Mouse (Mus musculus) liver (tissue): Measurements from ENCODE around the gene Arl8a.

ENCODE experiments used
- DNase-seq: peaks from one replicate; pipeline ENCODE4 v3.0.0-alpha.2; 2020; ENCODE audit warnings: mixed read lengths

The Arl8a gene

DNA sequence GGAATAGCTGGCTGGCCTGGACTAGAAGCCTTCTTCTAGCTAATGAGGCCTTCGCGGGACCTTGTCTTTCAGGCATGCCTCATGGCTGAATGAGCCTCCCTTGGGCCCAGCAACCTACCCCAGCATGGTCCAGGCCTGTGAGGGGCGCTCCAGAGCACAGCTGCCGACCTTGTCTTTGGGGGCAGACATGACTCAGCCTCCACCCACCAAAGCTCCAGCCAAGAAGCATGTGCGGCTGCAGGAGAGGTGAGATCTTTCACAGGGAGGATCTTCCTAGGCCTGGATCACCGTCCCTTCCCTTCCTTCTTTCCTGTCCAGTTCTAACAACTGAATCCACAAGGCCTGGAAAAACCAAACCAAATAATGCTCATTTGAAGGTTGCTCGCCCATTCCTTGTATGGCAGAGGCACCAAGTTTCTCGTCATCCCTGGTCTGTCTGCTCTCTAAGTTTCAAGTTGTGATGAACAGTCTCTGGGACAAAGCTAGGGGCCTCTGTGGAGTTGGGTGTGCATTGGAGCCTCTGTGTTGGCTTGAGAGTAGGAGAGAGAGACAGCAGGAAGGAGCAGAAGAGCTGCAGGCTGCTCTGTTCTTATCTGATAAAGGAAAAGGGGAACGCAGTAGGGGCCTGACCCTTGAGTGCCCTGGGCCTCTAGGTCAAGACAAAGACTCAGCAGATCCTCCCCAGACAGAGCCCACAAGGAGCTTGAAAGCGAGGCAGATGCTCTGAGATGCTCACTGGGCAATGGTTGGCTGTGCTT, 12.8 kb upstream of the Arl8a start:
- DNase-seq: peak; percentile 55

- no peak for DNase-seq
Measured at GRCm38 (mm10) chr1:135135111-135135787, 11.4 kb upstream of the Arl8a start.

- DNase-seq: peak; percentile 81
Measured at GRCm38 (mm10) chr1:135136500-135136899, 10.1 kb upstream of the Arl8a start.

GRCm38 (mm10) chr1:135139906-135140305, 6.7 kb upstream of the Arl8a start:
- DNase-seq: peak; percentile 43

- DNase-seq: no peak
Measured at GRCm38 (mm10) chr1:135142452-135142851, 4.2 kb upstream of the Arl8a start.

DNA sequence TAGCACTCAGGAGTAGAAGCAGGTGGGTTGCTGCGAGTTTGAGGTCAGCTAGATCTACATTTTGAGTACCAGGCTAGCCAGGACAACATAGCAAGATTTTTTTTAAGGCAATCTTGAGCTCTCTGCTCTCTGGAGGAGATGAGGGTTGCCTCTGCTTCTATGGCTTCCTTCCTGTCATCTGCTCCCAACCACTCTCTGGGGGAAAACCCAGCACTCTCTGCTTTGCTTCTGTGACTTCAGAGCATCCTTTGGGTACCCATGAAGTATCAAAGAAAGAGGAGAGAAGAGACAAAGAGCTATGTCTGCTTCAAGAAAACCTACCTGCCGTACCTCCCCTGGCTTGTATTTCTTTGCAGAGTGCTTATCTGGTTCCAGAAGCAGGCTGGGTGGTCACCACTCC, 2.7 kb upstream of the Arl8a start:
- no peak for DNase-seq

DNA sequence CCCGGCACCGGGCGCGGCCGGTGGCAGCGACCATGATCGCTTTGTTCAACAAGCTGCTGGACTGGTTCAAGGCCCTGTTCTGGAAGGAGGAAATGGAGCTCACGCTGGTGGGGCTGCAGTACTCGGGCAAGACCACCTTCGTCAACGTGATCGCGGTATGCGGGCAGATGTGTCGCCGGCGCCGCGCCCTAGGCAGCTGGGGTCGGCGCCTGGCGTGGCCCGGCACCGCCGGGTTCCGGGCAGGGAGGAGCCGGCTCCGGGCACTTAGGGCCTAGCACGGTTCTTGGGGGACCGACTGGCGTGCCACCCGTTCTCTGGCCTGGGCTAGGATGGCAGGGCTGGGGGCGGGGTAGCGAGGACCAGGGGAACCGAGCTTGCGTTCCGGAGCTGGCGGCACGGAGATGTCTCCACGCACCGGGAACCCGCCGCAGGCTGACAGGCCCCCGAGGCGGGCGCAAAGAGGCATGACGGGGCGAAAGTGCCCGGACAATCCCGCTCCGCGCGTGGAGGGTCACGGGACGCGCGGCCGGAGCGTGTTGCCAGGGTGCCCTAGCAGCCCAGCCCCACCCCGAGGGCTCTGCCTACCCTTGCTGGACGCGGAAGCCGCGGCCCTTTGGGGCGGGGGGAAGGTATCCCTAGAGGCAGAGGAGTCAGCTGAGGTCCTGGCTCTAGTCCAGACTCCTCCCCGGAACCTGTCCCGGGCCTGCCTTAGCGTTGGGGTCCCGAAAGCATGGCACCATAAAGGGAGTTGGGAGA, 500 bp downstream of the Arl8a start:
- DNase-seq: peak; percentile 76

DNA sequence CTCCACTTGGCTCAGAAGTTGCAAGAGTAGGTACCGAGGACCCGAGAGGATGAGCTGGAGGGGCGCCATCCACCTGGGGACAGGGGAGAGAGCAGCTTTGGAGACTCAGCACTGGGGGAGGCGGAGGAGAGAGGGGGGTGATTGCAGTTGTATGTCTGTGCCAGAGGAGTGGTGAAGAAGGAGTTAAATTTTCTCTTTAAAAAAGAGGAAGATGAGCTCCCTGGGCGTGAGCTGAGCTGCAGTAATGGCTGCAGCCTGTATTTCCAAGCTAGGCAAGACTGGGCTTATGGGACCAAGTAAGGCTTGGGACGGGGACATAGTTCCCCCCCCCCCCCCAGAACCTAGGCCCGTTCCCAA, 1.1 kb downstream of the Arl8a start:
- DNase-seq: no peak

GRCm38 (mm10) chr1:135148476-135148875, 1.9 kb downstream of the Arl8a start:
- no peak for DNase-seq

- DNase-seq: no peak
Measured at GRCm38 (mm10) chr1:135148996-135149395, 2.4 kb downstream of the Arl8a start.

- no peak for DNase-seq
Measured at GRCm38 (mm10) chr1:135154011-135154410, 7.4 kb downstream of the Arl8a start.

DNA sequence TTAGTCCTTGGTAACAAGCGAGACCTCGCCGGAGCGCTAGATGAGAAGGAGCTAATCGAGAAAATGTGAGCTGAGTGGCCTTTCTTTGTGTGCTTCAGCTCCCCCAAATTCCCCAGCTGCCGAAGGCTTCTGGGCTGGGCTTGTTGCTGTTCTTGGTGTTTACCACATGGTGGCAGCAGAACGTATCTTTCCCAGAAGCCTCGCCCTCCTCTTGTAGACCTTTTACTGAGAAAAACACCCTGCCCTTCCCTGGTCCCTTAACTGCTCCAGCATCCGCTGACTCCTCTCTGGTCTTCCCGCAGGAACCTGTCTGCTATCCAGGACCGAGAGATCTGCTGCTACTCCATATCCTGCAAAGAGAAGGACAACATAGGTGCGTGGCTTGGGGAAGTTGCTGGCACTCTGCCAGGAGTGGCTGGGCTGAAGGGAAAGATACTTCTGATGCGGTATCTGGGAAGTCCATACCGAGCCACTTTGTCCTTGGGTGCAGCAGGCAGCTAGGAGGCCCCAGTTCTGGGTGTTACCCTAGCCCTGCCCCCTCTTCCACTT, 7.9 kb downstream of the Arl8a start:
- peak; percentile 70 for DNase-seq

GRCm38 (mm10) chr1:135156300-135156699, 9.7 kb downstream of the Arl8a start:
- DNase-seq: no peak

DNA sequence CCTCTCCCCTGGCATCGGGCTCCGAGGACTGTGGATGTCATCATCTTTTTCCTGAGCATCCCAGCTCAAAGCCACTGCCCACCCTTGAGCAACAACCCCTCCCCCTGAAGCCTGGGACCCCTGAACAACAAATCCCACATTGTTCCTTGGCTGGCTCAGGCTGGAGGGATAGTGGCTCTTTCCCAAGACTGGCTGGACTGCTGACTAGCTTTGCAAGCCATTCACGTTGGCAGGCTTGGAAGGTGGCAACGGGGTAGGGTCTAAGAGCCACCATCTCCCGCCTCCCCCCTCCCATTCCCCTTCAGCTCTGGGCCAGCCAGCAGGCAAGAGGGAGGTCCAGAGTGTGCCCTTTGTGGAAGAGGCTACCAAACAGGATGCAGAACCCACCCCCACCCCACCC, 12.0 kb downstream of the Arl8a start:
- no peak for DNase-seq

DNA sequence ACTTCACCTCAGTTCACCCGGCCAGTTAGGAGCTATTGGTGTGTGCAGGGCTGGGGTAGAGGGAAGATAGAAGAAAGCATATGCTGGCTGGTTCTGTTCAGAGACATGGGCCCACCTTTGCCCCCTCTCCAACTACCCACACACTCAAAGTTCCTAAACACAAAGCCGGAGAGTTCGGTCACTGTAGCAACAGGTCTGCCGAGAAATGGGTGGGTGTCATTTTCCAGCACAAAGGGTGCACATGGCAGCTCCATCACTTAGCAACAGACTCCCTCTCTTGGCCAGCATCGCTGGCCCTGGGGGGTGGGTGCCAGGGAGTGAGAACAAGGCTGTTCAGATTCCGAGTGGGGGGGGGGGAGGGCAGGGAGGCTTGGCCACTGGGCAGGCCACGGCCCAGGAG, 12.4 kb downstream of the Arl8a start:
- no peak for DNase-seq

GRCm38 (mm10) chr1:135159556-135160123, 13.0 kb downstream of the Arl8a start:
- no peak for DNase-seq

DNA sequence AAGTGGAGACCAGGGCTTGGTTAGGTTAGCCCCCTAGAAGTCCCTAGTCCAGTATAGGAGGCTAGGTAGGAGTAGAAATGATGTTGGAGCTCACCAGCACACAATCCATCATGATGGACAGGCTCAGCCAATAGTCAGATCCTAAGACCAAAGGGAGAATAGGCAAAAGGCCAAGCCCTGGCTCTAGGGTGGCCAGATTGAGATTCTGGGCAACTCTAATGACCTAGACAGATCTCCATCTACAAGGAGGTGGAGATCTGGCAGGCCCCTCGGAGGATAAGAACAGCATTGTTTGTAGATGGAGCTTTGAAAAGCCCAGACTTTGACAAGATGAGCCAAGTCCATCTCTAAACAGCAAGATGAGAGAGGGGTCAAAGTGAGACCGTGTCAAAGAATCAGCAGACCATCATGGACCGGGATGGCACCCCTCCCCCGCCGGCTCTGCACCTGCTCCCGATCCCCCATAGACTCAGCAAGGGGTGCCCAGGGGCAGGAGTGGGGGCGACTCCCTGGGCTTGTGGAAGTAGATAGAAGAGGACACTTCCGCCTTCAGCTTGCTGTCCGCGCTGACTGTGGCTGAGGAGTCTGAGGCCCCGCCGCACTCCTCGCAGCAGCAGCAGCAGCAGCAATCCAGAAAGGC, 13.9 kb downstream of the Arl8a start:
- no peak for DNase-seq

DNA sequence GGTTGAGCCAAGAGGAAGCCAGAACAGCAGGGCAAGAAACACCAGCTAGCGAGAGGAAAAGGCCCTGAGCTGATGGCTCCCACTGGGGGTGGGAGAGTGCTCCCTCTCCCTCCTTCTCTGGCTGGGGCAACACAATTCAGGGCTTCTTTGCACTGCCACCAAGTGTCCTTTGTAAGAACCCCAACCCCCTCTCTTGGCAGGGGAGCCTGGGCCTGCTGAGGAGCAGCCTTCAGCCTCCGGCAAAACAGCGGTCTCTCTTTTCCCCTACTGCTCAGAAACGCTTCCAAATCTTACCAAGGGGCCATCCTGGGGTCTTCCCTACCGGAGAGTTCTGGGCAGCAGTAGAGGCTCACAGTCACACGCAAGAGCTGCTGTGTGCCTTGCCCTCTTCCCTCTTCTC, 16.1 kb downstream of the Arl8a start:
- no peak for DNase-seq

- DNase-seq: no peak
Measured at GRCm38 (mm10) chr1:135167435-135167834, 20.8 kb downstream of the Arl8a start, which contains the start of gene Gpr37l1. TSS of gene Gpr37l1 (minus strand) at chr1:135167681.

GRCm38 (mm10) chr1:135168453-135169200, 22.0 kb downstream of the Arl8a start:
- no peak for DNase-seq

DNA sequence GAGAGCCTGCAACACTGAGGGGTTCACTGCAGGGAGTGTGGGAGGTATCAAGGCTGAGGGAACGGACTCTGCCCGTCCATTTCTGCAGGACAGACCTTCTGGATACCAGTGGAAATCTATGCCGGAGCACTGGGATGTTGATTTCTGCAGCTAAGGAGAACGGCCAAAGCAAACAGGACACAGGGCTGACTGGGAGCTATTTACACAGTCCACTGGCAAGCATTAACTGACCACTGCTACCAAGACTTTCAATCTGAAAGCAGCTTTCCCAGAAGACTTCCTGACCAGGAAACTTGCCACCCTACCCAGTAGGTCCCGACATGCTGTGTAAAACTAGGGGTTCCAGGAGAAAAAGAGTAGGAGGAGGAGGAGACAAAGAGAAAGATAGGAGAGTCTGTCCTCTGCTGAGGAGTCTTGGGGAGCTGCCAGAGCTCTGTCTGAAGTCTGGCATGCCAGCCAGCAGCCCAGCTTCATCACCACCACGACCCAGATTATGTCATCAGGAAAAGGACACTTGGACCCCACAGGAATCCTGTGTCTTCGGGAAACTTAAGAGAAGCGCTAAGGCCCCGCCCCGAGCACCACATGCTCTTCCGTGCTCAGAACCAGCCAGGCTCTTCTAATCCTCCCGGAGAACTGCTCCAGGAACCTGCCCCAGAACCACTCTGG, 23.1 kb downstream of the Arl8a start:
- DNase-seq: no peak
